Mouse (Mus musculus): ENCODE measurements around the gene Gm3573.
"Not testable (repeated sequence)": the region's sequence is repeated elsewhere in the genome, so short reads cannot be mapped to it uniquely, and the experiment has no call there.

Gm3573 gene

GRCm38 (mm10) chr14:42190691-42191090, at the start of gene Gm3573:
TSS of gene Gm3573 (minus strand) at chr14:42190791.
- DNase-seq (ENCODE audit: low read depth) = not testable (repeated sequence)

- not testable (repeated sequence) for DNase-seq (ENCODE audit: low read depth)
Measured at GRCm38 (mm10) chr14:42216766-42217537, 26.4 kb upstream of the Gm3573 start.

GRCm38 (mm10) chr14:42183936-42184335, 6.7 kb downstream of the Gm3573 start:
- DNase-seq (ENCODE audit: low read depth) = not testable (repeated sequence)

- not testable (repeated sequence) for DNase-seq (ENCODE audit: low read depth)
Measured at GRCm38 (mm10) chr14:42162522-42162921, 28.1 kb downstream of the Gm3573 start, which contains the start of gene Gm17027. TSS of gene Gm17027 (minus strand) at chr14:42162622.
